Mouse (Mus musculus): ENCODE results near the gene Stpg4. TPM values are rescaled to one million over a fixed set of nuclear protein-coding genes. Genes with fewer than 3 reads are reported as not detected.

Gene Stpg4
- total and polyA plus RNA-seq, 3 experiments, result not detected

- no peak overlapping the region for H3K9ac ChIP-seq (ENCODE audit: control insufficient read depth, low read depth, low read length, poor library complexity, severe bottlenecking)
- no peak overlapping the region for H3K27ac ChIP-seq (ENCODE audit: control insufficient read depth, low read depth, low read length)
- H3K79me2 ChIP-seq (ENCODE audit: control insufficient read depth, insufficient read depth, low read length, poor library complexity), result no peaks in the 10 kb centered on the region
- H3K9me3 ChIP-seq (replicated peaks; ENCODE audit: insufficient read depth, low read length), result no peaks in the 10 kb centered on the region
- no peaks in the 10 kb centered on the region for H3K27me3 ChIP-seq (ENCODE audit: control insufficient read depth in 1 of 2, insufficient read depth in 2 of 2, low read length in 2 of 2)
- TF ChIP-seq MYC (IDR thresholded peaks at IDR 0.05; ENCODE audit: low read depth, low read length) (no peak), KAT2A (conservative IDR thresholded peaks at IDR 0.05; ENCODE audit: low read depth, low read length) (no peak), MYB (IDR thresholded peaks at IDR 0.05; ENCODE audit: low read depth, low read length) (no peak), POLR2AphosphoS2 (IDR thresholded peaks at IDR 0.05; ENCODE audit: low read length) (no peak), CHD1 (IDR thresholded peaks at IDR 0.05; ENCODE audit: low read depth, low read length) (no peak), E2F4 (IDR thresholded peaks at IDR 0.05; ENCODE audit: borderline replicate concordance, low read depth, low read length) (no peak), SMC3 (IDR thresholded peaks at IDR 0.05; ENCODE audit: low read depth, low read length) (no peak), UBTF (IDR thresholded peaks at IDR 0.05; ENCODE audit: borderline replicate concordance, insufficient read depth, low read depth, low read length) (no peak), JUND (IDR thresholded peaks at IDR 0.05; ENCODE audit: low read depth, low read length) (no peak), TAL1 (IDR thresholded peaks at IDR 0.05; ENCODE audit: low read length) (no peak), TBP (IDR thresholded peaks at IDR 0.05; ENCODE audit: low read depth, low read length) (no peak), SIN3A (IDR thresholded peaks at IDR 0.05; ENCODE audit: low read length) (no peak), MXI1 (IDR thresholded peaks at IDR 0.05; ENCODE audit: low read depth, low read length) (no peak), ZKSCAN1 (IDR thresholded peaks at IDR 0.05; ENCODE audit: low read depth, low read length) (no peak), GATA1 (IDR thresholded peaks at IDR 0.05; ENCODE audit: low read depth, low read length) (no peak), ELF1 (IDR thresholded peaks at IDR 0.05; ENCODE audit: low read depth, low read length) (no peak), USF2 (IDR thresholded peaks at IDR 0.05; ENCODE audit: borderline replicate concordance in 1 of 2, insufficient read depth in 1 of 2, low read depth in 1 of 2, low read length in 2 of 2) (no peak), RCOR1 (IDR thresholded peaks at IDR 0.05; ENCODE audit: low read depth, low read length) (no peak), TCF12 (IDR thresholded peaks at IDR 0.05; ENCODE audit: low read depth, low read length) (no peak), CTCF (IDR thresholded peaks at IDR 0.05 in 2 of 3, conservative IDR thresholded peaks at IDR 0.05 in 1 of 3; ENCODE audit: control insufficient read depth in 1 of 3, insufficient read depth in 1 of 3, low read depth in 2 of 3, low read length in 3 of 3, poor library complexity in 1 of 3, severe bottlenecking in 1 of 3) (no peak)
- H3K4me1 ChIP-seq (ENCODE audit: control insufficient read depth in 1 of 2, insufficient read depth in 2 of 2, low read length in 2 of 2), result peaks cover 0 to 4% of the 10 kb centered on the region in 2 experiments; a peak in 2 of 4 replicates
- no peak for DNase-seq (ENCODE audit: low read depth, low spot score)
- H3K36me3 ChIP-seq (ENCODE audit: control insufficient read depth in 1 of 2, insufficient read depth in 2 of 2, low read length in 2 of 2), result no peaks in the 10 kb centered on the region
- H3K4me3 ChIP-seq (ENCODE audit: control insufficient read depth in 1 of 2, insufficient read depth in 1 of 2, low read depth in 2 of 2, low read length in 2 of 2), result no peak overlapping the region
Observed at GRCm38 (mm10) chr17:87366520-87366919, 61.0 kb downstream of the Stpg4 start.

GRCm38 (mm10) chr17:87365268-87365667 is 62.3 kb downstream of the Stpg4 start:
- peak; percentile 39 for DNase-seq (ENCODE audit: low read depth, low spot score)
- Histone ChIP-seq H3K79me2 (ENCODE audit: control insufficient read depth, insufficient read depth, low read length, poor library complexity) (no peaks in the 10 kb centered on the region), H3K27ac (ENCODE audit: control insufficient read depth, low read depth, low read length) (peak overlapping the region; percentile 5; the same call in 1 of the 2 replicates), H3K4me3 (ENCODE audit: control insufficient read depth in 1 of 2, insufficient read depth in 1 of 2, low read depth in 2 of 2, low read length in 2 of 2) (no peak overlapping the region), H3K9me3 (replicated peaks; ENCODE audit: insufficient read depth, low read length) (no peaks in the 10 kb centered on the region), H3K9ac (ENCODE audit: control insufficient read depth, low read depth, low read length, poor library complexity, severe bottlenecking) (no peak overlapping the region), H3K27me3 (ENCODE audit: control insufficient read depth in 1 of 2, insufficient read depth in 2 of 2, low read length in 2 of 2) (no peaks in the 10 kb centered on the region), H3K36me3 (ENCODE audit: control insufficient read depth in 1 of 2, insufficient read depth in 2 of 2, low read length in 2 of 2) (no peaks in the 10 kb centered on the region; a peak in 1 of 4 replicates), H3K4me1 (ENCODE audit: control insufficient read depth in 1 of 2, insufficient read depth in 2 of 2, low read length in 2 of 2) (peaks cover 0 to 4% of the 10 kb centered on the region in 2 experiments; a peak in 2 of 4 replicates)
- TF ChIP-seq ZC3H11A (IDR thresholded peaks at IDR 0.05; ENCODE audit: low read depth, low read length) (no peak), NELFE (IDR thresholded peaks at IDR 0.05; ENCODE audit: low read depth, low read length) (no peak), POLR2A (IDR thresholded peaks at IDR 0.05; ENCODE audit: control insufficient read depth in 1 of 2, insufficient read depth in 1 of 2, low read depth in 1 of 2, low read length in 2 of 2, poor library complexity in 1 of 2) (no peak), USF2 (IDR thresholded peaks at IDR 0.05; ENCODE audit: borderline replicate concordance in 1 of 2, insufficient read depth in 1 of 2, low read depth in 1 of 2, low read length in 2 of 2) (no peak), RCOR1 (IDR thresholded peaks at IDR 0.05; ENCODE audit: low read depth, low read length) (no peak), GATA1 (IDR thresholded peaks at IDR 0.05; ENCODE audit: low read depth, low read length) (no peak), ETS1 (IDR thresholded peaks at IDR 0.05; ENCODE audit: low read depth, low read length) (no peak), EP300 (IDR thresholded peaks at IDR 0.05; ENCODE audit: low read depth in 1 of 2, low read length in 2 of 2) (no peak), ZKSCAN1 (IDR thresholded peaks at IDR 0.05; ENCODE audit: low read depth, low read length) (no peak), CHD2 (IDR thresholded peaks at IDR 0.05; ENCODE audit: low read length) (no peak)
